11 mouse cellular contexts compared by ENCODE assay signal in the genomic region with DNA sequence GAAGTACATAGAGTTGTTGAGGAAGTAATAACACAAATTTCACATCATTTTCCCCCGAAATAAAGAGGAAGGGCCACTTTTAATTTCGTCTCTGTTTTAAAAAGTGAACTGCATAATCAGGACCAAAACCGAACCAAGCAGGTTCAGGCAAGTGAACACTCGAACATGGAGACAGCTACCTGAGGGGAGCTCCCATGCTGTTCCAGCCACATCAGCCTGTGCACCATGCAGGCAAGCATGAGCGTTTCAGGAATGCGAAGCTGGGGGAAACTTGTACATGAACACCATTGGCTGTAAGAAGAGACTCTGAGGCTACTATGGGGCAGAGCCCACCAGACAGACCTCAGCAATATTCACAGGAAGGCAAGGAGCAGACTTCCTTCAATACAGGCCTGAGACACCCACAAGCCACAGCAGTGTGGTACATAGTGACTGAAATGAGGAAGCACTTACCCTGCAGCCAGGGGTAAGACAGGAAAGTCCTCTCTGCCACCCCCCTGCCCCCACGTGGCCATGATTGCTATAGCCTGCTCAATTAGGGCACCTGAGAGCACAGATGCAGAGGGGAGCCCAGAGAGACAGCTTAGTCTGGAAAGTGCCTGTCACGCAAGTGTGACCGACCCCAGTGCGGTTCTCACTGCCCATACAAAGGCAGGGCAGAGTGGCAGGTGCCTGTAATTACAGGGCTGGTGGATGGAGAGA. TPM values are rescaled to one million over a fixed set of nuclear protein-coding genes. Genes with fewer than 3 reads are reported as not detected.
DNase-seq lines count a peak whose midpoint lies in the region; ATAC-seq lines count a peak whose summit lies in the region.
"Had no signal": no experiment of that assay in that cellular context is flagged by ENCODE, and none has a peak within 500 bp of the region (broad histone marks: within the 10 kb centered on the region; RNA-seq: fewer than 3 reads in every experiment).

No protein-coding gene starts in this region.

- H3K4me3 ChIP-seq in forebrain, embryonic 15.5 days: no peak overlapping the region

- H3K36me3 ChIP-seq in forebrain, embryonic 15.5 days: no peaks in the 10 kb centered on the region

- peak; percentile 94 for DNase-seq in heart, adult 11 months
- no peak for DNase-seq in heart, postnatal 25 days (ENCODE audit: low spot score)
- peak; percentile 84 for DNase-seq in 416B (ENCODE audit: low read depth)
- no peak for DNase-seq in adrenal gland, postnatal 4 days (ENCODE audit: low spot score in 2 of 2)
- DNase-seq in left cerebral cortex, adult 18-20 months (ENCODE audit: low spot score in 2 of 2): no peak
- DNase-seq: cerebellum, adult 18-20 months had no signal

- H3K4me2 ChIP-seq in forebrain, embryonic 15.5 days (replicated peaks): no peak overlapping the region

- no peak overlapping the region for H3K9ac ChIP-seq in forebrain, embryonic 15.5 days (replicated peaks)

- no peaks in the 10 kb centered on the region for H3K9me3 ChIP-seq in forebrain, embryonic 15.5 days

- no peak overlapping the region for H3K27ac ChIP-seq in forebrain, embryonic 15.5 days (replicated peaks)

- ATAC-seq in hematopoietic stem cell, adult 5-6 weeks (replicated peaks in 1 of 2; ENCODE audit: insufficient read depth in 1 of 2, low FRiP score in 2 of 2, low TSS enrichment in 1 of 2, low read depth in 1 of 2, poor library complexity in 2 of 2, severe bottlenecking in 2 of 2): peak; percentile 97 to 98
- ATAC-seq in megakaryocyte progenitor cell, adult 5-6 weeks (replicated peaks; ENCODE audit: poor library complexity): peak; percentile 91
- no peak for ATAC-seq in forebrain, embryonic 15.5 days (replicated peaks)

- intact Hi-C loops in heart, postnatal 25 days (cut with DNase I): no loop called here

- WGBS in forebrain, embryonic 15.5 days: 59% methylated on average over 10 of the region's 10 CpGs

- no peaks in the 10 kb centered on the region for H3K27me3 ChIP-seq in forebrain, embryonic 15.5 days

- H3K4me1 ChIP-seq in forebrain, embryonic 15.5 days: no peaks in the 10 kb centered on the region

RNA-seq across cellular contexts. Expression of a gene that starts 33.1 kb away (rescaled TPM):
- 1 to 10 TPM; 1.8 to 2.0 TPM for total RNA-seq in heart, postnatal 25 days (2021)
- not detected in 2 replicates for total RNA-seq in hematopoietic stem cell, adult 5-6 weeks (2017)
- not detected in 2 replicates for total RNA-seq in megakaryocyte progenitor cell, adult 5-6 weeks (2015)
- not detected in 2 replicates for total RNA-seq in megakaryocyte progenitor cell, adult 5-6 weeks (2017)
- total RNA-seq in adrenal gland, postnatal 4 days (2021): 1 to 10 TPM; 5.1 to 6.2 TPM
- 2.4 and 3.1 TPM in 2 replicates for polyA plus RNA-seq in forebrain, embryonic 15.5 days (2015; fragmentation: Nextera tagmentation; extraction: Ambion mirVana)
- total RNA-seq in left cerebral cortex, adult 18-20 months (2021): 10 to 100 TPM; 35.2 to 38.2 TPM
- polyA plus RNA-seq: neural tube, embryonic 11.5 days had no signal

RNA-seq across cellular contexts. Expression of a gene that starts 37.1 kb away (rescaled TPM):
- not detected for total RNA-seq in heart, postnatal 25 days (2021)
- not detected in 2 replicates for total RNA-seq in hematopoietic stem cell, adult 5-6 weeks (2017)
- not detected in 2 replicates for total RNA-seq in megakaryocyte progenitor cell, adult 5-6 weeks (2015)
- total RNA-seq in megakaryocyte progenitor cell, adult 5-6 weeks (2017): not detected in 2 replicates
- total RNA-seq in adrenal gland, postnatal 4 days (2021): not detected
- not detected in 2 replicates for polyA plus RNA-seq in forebrain, embryonic 15.5 days (2015; fragmentation: Nextera tagmentation; extraction: Ambion mirVana)
- not detected for total RNA-seq in left cerebral cortex, adult 18-20 months (2021)
- polyA plus RNA-seq: heart, postnatal 0 days; neural tube, embryonic 11.5 days had no signal

RNA-seq across cellular contexts. Expression of a gene that starts 42.0 kb away (rescaled TPM):
- total RNA-seq in heart, postnatal 25 days (2021): 1 to 10 TPM; 3.0 to 4.1 TPM
- total RNA-seq in hematopoietic stem cell, adult 5-6 weeks (2017): 18.0 and 43.2 TPM in 2 replicates
- not detected in 2 replicates for total RNA-seq in megakaryocyte progenitor cell, adult 5-6 weeks (2015)
- total RNA-seq in megakaryocyte progenitor cell, adult 5-6 weeks (2017): 25.2 and 59.0 TPM in 2 replicates
- total RNA-seq in adrenal gland, postnatal 4 days (2021): 1 to 10 TPM in 1 of 2 experiments, under 1 TPM in 1; 0.48 to 4.3 TPM
- 1.0 and 3.0 TPM in 2 replicates for polyA plus RNA-seq in forebrain, embryonic 15.5 days (2015; fragmentation: Nextera tagmentation; extraction: Ambion mirVana)
- total RNA-seq in left cerebral cortex, adult 18-20 months (2021): 1 to 10 TPM in 1 of 2 experiments, not detected in 1; 6.0 TPM
- polyA plus RNA-seq: neural tube, embryonic 11.5 days had no signal

RNA-seq across cellular contexts. Expression of a gene that starts 43.5 kb away (rescaled TPM):
- not detected for total RNA-seq in heart, postnatal 25 days (2021)
- not detected in 2 replicates for total RNA-seq in hematopoietic stem cell, adult 5-6 weeks (2017)
- not detected in 2 replicates for total RNA-seq in megakaryocyte progenitor cell, adult 5-6 weeks (2015)
- not detected in 2 replicates for total RNA-seq in megakaryocyte progenitor cell, adult 5-6 weeks (2017)
- not detected for total RNA-seq in adrenal gland, postnatal 4 days (2021)
- not detected in 2 replicates for polyA plus RNA-seq in forebrain, embryonic 15.5 days (2015; fragmentation: Nextera tagmentation; extraction: Ambion mirVana)
- not detected for total RNA-seq in left cerebral cortex, adult 18-20 months (2021)
- polyA plus RNA-seq: heart, postnatal 0 days; neural tube, embryonic 11.5 days had no signal

RNA-seq across cellular contexts. Expression of a gene that starts 47.4 kb away (rescaled TPM):
- total RNA-seq in heart, postnatal 25 days (2021): 100 to 1,000 TPM; 692 to 727 TPM
- total RNA-seq in hematopoietic stem cell, adult 5-6 weeks (2017): 123 and 168 TPM in 2 replicates
- total RNA-seq in megakaryocyte progenitor cell, adult 5-6 weeks (2015): 115 and 133 TPM in 2 replicates
- total RNA-seq in megakaryocyte progenitor cell, adult 5-6 weeks (2017): 129 and 170 TPM in 2 replicates
- total RNA-seq in adrenal gland, postnatal 4 days (2021): 100 to 1,000 TPM; 536 to 544 TPM
- polyA plus RNA-seq in forebrain, embryonic 15.5 days (2015; fragmentation: Nextera tagmentation; extraction: Ambion mirVana): 195 and 218 TPM in 2 replicates
- 100 to 1,000 TPM; 307 to 342 TPM for total RNA-seq in left cerebral cortex, adult 18-20 months (2021)

Comparison
In these comparisons a context has a peak if more than half of its experiments do, and no peak if none do; other contexts are left out.
1. DNase-seq: peak in heart, adult 11 months (single experiment) and 416B (single experiment); none in heart, postnatal 25 days (single experiment), adrenal gland, postnatal 4 days (0 of 2) and left cerebral cortex, adult 18-20 months (0 of 2).
2. RNA of a gene that starts 33.1 kb away (total RNA-seq): 35.2 to 38.2 TPM in left cerebral cortex, adult 18-20 months; 5.1 to 6.2 TPM in adrenal gland, postnatal 4 days, 1.8 to 2.0 TPM in heart, postnatal 25 days, not detected in hematopoietic stem cell, adult 5-6 weeks and not detected in megakaryocyte progenitor cell, adult 5-6 weeks; every median in the first group is over 4 times any median in the second.